Mouse (Mus musculus): ENCODE data around the gene Papln.

Papln gene

DNA sequence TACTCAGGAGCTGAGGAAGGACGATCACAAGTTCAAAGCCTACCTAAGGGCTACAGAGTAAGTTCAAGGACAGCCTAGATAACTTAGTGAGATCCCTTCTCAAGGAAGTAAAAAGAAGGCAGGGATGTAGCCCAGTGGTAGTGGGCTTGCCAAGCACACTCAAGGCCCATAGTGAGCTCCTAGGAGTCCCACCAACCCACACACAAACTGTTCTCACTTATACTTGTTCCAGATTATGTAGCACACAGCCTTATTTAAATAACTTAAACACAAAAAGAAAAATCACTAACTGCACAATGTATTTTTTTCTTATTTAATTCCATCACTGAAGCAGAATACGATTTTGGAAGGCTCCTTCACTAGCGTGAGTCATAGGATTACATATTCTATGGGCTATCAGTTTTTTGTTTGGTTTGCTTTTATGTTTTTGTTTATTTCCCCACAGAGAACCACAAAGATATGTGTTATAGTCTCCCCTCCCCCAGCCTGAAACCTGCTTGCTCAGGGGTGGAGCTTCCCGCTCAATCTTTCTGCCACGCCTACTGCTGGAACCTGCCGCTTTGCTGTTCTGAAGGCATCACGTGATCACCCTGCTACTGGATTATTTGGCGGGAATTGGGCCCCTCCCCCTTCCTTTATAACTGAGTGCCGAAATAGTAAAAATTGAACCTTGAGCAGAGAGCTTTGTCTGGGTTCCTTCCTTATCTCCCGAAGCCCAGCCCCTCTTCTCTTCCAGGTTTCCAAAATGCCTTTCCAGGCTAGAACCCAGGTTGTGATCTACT is 78.2 kb downstream of the Papln start:
- no peak for DNase-seq
